Mouse (Mus musculus) heart, embryonic 15.5 days (tissue): ENCODE measurements around the gene Gns. TPM values are rescaled to one million over a fixed set of nuclear protein-coding genes. Genes with fewer than 3 reads are reported as not detected.
A peak's percentile ranks its signal among the peaks of the same experiment; 100 is the strongest.

ENCODE experiments used
- ATAC-seq: fragments of 200-750 bp; cut with Nextera tagmentation; replicated peaks from 2 replicates; pipeline ENCODE4 v1.8.0; 2017; ENCODE audit warnings: low read depth, moderate TSS enrichment; ENCODE audit not compliant: insufficient number of reproducible peaks, insufficient read depth, low FRiP score
- H3K27ac ChIP-seq: fragments of 300-500 bp; sonication (generic); 2 replicates; pipeline ENCODE4 v1.5.1; 2015; ENCODE audit warnings: mild to moderate bottlenecking, inconsistent platforms
- H3K27me3 ChIP-seq: fragments of 300-500 bp; sonication (generic); 2 replicates; pipeline ENCODE4 v1.6.1; 2015; ENCODE audit warnings: inconsistent platforms
- H3K36me3 ChIP-seq: fragments of 300-500 bp; sonication (generic); 2 replicates; pipeline ENCODE4 v1.6.1; 2015; ENCODE audit warnings: mild to moderate bottlenecking, inconsistent platforms
- H3K4me1 ChIP-seq: fragments of 300-500 bp; sonication (generic); replicated peaks from 2 replicates; pipeline ENCODE4 v1.6.1; 2015; ENCODE audit warnings: inconsistent platforms
- H3K4me2 ChIP-seq: fragments of 300-500 bp; sonication (generic); 2 replicates; pipeline ENCODE4 v1.6.1; 2015; ENCODE audit warnings: inconsistent platforms, mild to moderate bottlenecking, moderate library complexity
- H3K4me3 ChIP-seq: fragments of 300-500 bp; sonication (generic); 2 replicates; pipeline ENCODE4 v1.5.1; 2015; ENCODE audit warnings: mild to moderate bottlenecking, inconsistent platforms
- H3K9ac ChIP-seq: fragments of 300-500 bp; sonication (generic); 2 replicates; pipeline ENCODE4 v1.6.1; 2015; ENCODE audit warnings: mild to moderate bottlenecking, inconsistent platforms
- H3K9me3 ChIP-seq: fragments of 300-500 bp; sonication (generic); replicated peaks from 2 replicates; pipeline ENCODE4 v1.6.1; 2016; ENCODE audit warnings: inconsistent platforms
- WGBS: fragments of 180-500 bp; shearing (Covaris S2); methylation state at CpG from one replicate; pipeline ENCODE4 v1.1.7; 2015; ENCODE audit warnings: mixed read lengths; 5-methylcytosine and 5-hydroxymethylcytosine counted together
- polyA plus RNA-seq: library from polyadenylated mRNA; unstranded; fragments of >200 nt; fragmentation: Nextera tagmentation; extraction: Ambion mirVana; gene quantifications from 2 replicates; pipeline ENCODE4 v1.2.1, GENCODE M21; 2015

Gns gene
- polyA plus RNA-seq, 1 experiment from 2014 or later, result 28.6 TPM

DNA sequence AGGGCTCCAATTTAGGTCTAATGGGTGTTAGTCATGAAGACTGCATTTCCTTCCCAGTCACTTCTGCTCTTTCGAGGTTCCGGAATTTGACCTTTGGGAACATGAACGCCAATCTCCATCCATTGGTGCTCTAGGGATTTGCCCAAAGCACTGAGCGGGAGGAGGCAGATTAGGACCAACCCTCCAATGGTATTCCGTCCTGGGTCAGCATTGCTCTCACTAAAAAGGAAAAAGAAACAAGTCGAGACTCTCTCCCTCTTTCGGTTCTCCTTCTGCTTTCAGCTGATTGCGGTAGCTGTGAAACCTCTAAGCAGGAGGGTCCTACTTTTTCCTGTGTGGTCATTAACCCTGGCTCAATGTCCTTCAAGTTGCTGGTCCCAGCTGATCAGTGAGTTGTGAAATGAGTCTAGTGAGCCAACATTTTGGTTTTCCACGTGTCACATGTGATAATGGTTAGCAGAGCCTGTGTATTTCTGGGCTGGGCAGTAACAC lies 937 bp downstream of the Gns start:
- Histone ChIP-seq H3K36me3 (0 out of 2 replicates have a peak, but pooled peaks cover 8% of the 10 kb centered on the region), H3K9me3 (no peaks in the 10 kb centered on the region), H3K27me3 (no peaks in the 10 kb centered on the region), H3K9ac (peak overlapping the region; percentile 89), H3K4me1 (peaks cover 22% of the 10 kb centered on the region), H3K4me3 (peak overlapping the region; percentile 93), H3K27ac (0 out of 2 replicates have a peak overlapping the region, but pooled peaks have one; percentile 78), H3K4me2 (peak overlapping the region; percentile 80)
- 11% methylated on average over 9 of the region's 9 CpGs for WGBS
- no peak for ATAC-seq

DNA sequence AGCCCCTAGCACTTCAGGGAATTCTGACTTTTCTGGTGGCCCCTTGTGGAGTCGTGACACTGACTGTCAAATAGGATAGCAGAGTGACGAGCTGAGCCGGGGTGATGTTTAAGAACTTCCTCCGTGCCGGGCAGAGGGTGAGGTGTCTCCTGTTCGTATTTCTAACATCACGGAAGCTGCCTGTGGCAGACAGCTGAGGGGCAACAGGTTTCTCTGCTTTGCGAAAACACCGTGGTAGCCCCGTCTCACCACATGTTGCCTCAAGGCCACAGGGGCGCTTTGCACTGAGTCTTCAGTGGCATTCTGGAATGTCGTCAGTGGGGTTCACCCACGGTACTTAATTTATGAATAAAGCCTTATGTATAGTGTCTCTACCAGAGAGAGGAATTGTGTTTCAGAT lies 2.4 kb downstream of the Gns start:
- H3K36me3 ChIP-seq, result 0 out of 2 replicates have a peak, but pooled peaks cover 14% of the 10 kb centered on the region
- no peak overlapping the region for H3K9ac ChIP-seq
- no peaks in the 10 kb centered on the region for H3K9me3 ChIP-seq
- H3K27me3 ChIP-seq, result no peaks in the 10 kb centered on the region
- H3K4me2 ChIP-seq, result no peak overlapping the region
- H3K4me1 ChIP-seq, result peaks cover 22% of the 10 kb centered on the region
- H3K4me3 ChIP-seq, result no peak overlapping the region
- no peak overlapping the region for H3K27ac ChIP-seq
- ATAC-seq, result no peak
- WGBS, result 80% methylated on average over 13 of the region's 13 CpGs

DNA sequence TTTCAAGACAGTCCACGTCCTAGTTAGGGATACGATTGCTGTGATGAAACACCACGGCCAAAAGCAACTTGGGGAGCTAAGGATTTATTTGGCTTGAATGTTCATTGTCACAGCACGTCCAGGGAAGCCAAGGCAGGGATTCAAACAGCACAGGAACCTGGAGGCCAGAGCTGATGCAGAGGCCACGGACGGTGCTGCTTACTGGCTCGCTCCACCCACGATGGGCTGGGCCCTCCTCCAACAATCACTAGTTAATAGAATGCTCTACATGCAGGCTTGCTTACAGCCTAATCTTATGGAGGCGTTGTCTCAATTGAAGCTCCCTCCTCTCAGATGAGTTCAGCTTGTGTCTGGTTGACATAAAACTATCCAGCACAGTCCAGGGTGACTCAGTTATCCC lies 2.9 kb downstream of the Gns start:
- Histone ChIP-seq H3K4me2 (no peak overlapping the region), H3K27me3 (no peaks in the 10 kb centered on the region), H3K27ac (no peak overlapping the region), H3K4me3 (no peak overlapping the region), H3K9me3 (no peaks in the 10 kb centered on the region), H3K4me1 (peaks cover 22% of the 10 kb centered on the region), H3K36me3 (0 out of 2 replicates have a peak, but pooled peaks cover 14% of the 10 kb centered on the region), H3K9ac (no peak overlapping the region)
- no peak for ATAC-seq
- WGBS, result 83% methylated on average over 9 of the region's 9 CpGs

DNA sequence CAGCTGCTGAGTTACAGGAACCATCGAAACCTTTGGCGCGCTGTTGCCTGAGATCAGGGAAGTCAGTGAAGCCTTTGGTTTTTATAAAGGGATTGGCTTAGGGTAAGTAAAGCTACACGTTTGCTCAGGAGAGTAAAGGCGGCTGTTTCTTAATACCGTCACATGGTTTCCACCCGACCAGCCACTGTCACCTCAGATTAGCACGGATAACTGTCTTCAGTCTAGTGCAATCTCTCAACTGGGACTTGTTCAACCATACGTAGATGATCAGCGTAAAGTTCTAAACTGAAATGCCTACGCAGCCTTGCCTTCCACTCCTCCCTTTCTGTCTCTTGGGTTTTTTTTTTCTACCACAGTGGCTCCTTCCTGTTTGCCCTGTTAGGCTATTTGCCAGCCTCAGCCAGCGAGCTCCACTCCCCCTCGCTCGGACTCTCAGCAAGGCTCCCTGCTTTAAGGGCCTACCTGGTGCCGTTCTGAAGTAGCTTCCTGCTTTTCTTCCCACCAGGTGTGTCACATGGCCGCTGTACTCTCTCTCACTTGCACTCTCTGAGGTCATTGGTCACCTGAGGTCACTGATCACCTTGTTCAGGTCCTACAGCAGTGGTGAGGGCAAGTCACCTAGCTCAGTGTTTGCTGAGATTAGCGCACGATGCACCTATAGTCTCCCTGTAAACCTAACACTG lies 4.0 kb downstream of the Gns start:
- Histone ChIP-seq H3K4me3 (no peak overlapping the region), H3K9me3 (no peaks in the 10 kb centered on the region), H3K4me2 (no peak overlapping the region), H3K36me3 (peaks cover 14% of the 10 kb centered on the region; the same call in 1 of the 2 replicates), H3K4me1 (peaks cover 22% of the 10 kb centered on the region), H3K27me3 (no peaks in the 10 kb centered on the region), H3K27ac (no peak overlapping the region), H3K9ac (no peak overlapping the region)
- no peak for ATAC-seq
- WGBS, result 87% methylated on average over 18 of the region's 18 CpGs

DNA sequence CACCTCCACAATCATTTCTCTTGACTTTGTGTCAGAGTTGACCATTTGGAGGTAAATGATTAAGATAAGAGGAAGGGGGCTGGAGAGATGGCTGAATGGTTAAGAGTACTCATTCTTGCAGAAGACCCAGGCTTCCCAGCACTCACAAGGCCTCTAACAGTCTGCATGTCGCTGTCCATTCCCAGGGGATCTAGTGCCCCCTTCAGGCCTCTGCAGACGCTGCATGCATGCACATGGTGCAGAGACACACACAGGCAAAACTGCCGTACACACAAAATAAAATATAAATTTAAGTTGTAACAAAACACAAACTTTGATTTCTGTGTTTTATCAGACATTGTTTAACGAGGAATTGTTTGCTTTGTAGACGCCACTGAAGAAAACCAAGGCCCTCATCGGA lies 5.9 kb downstream of the Gns start:
- no peak for ATAC-seq
- whole genome bisulfite sequencing, result 93% methylated on average over 6 of the region's 6 CpGs
- H3K36me3 ChIP-seq, result peaks cover 25% of the 10 kb centered on the region; the same call in 1 of the 2 replicates

DNA sequence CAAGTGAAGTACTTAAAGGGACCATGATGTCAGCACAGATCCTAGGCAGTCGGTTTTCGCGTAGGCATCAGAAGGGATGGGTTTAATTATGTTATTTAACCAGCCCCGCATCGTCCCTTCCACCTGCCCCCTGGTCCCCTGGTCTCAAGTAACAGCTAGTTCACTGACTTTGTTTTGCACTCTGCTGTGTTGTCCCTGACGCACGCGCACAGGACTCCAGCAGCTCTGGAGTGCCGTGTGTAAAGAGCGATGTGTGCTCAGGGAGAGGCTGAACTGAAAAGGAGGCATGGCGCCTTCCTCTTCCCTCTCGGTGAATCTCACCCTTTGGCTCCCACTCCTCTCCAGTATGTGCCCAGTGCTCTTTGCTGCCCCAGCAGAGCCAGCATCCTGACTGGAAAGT lies 9.1 kb downstream of the Gns start:
- WGBS, result 85% methylated on average over 12 of the region's 12 CpGs
- no peaks in the 10 kb centered on the region for H3K27me3 ChIP-seq
- peaks cover 54% of the 10 kb centered on the region for H3K36me3 ChIP-seq
- H3K4me3 ChIP-seq, result no peak overlapping the region
- no peaks in the 10 kb centered on the region for H3K9me3 ChIP-seq
- no peak overlapping the region for H3K27ac ChIP-seq
- no peaks in the 10 kb centered on the region for H3K4me1 ChIP-seq
- ATAC-seq, result no peak
- H3K4me2 ChIP-seq, result no peak overlapping the region
- H3K9ac ChIP-seq, result no peak overlapping the region

More for the DNA sequence above, 5.9 kb downstream of the Gns start:
- Histone ChIP-seq H3K9ac (no peak overlapping the region), H3K4me1 (peaks cover 12% of the 10 kb centered on the region), H3K27ac (no peak overlapping the region), H3K4me3 (no peak overlapping the region), H3K4me2 (no peak overlapping the region), H3K9me3 (no peaks in the 10 kb centered on the region), H3K27me3 (no peaks in the 10 kb centered on the region)

DNA sequence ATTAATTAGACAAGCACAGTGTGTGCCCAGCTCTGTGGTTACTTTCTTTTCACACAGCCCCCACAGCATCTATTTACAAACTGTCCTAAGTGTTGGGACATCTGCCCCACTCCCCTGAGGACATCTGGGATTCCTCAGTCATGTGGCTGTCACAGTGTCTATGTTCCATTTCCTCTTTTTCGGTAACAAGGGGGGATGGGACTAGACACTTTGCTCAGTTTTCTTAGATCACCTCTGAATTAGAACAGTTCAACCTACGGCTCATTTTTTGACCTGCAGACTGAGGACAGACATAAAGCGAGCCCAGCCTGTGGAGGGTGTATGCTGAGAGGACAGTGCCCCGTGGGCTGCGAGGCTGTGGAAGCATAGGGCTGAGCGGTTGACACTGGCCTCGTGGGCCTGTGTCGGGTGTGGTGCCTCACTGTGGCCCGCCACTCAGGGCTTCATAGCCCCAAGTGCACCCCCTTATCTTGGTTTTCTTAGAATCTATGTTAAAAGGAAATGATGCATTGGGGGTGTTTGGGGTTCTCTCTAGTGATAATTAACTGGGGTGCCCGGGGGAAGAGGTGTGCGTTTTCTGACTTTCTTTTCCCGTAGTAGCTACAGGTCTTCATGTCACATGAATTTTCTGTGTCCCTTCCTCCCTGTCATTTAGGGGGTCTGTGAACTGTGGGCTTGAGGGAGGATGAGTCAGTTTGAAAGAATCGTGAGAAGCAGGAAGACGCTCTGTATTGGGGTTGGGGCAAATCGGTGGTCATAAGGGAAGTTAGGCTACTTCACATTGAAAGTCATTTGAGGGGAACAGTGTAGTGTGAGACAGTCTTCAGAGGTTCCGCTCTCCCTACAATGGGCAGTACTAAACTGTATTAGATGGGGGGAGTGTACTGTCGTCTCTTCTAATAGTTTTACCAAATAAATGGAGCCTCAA lies 10.1 kb downstream of the Gns start:
- no peaks in the 10 kb centered on the region for H3K4me1 ChIP-seq
- no peak overlapping the region for H3K9ac ChIP-seq
- no peak overlapping the region for H3K4me3 ChIP-seq
- no peak for ATAC-seq
- H3K9me3 ChIP-seq, result no peaks in the 10 kb centered on the region
- H3K36me3 ChIP-seq, result peaks cover 64% of the 10 kb centered on the region
- 77% methylated on average over 17 of the region's 17 CpGs for WGBS
- no peak overlapping the region for H3K4me2 ChIP-seq
- no peaks in the 10 kb centered on the region for H3K27me3 ChIP-seq
- no peak overlapping the region for H3K27ac ChIP-seq

DNA sequence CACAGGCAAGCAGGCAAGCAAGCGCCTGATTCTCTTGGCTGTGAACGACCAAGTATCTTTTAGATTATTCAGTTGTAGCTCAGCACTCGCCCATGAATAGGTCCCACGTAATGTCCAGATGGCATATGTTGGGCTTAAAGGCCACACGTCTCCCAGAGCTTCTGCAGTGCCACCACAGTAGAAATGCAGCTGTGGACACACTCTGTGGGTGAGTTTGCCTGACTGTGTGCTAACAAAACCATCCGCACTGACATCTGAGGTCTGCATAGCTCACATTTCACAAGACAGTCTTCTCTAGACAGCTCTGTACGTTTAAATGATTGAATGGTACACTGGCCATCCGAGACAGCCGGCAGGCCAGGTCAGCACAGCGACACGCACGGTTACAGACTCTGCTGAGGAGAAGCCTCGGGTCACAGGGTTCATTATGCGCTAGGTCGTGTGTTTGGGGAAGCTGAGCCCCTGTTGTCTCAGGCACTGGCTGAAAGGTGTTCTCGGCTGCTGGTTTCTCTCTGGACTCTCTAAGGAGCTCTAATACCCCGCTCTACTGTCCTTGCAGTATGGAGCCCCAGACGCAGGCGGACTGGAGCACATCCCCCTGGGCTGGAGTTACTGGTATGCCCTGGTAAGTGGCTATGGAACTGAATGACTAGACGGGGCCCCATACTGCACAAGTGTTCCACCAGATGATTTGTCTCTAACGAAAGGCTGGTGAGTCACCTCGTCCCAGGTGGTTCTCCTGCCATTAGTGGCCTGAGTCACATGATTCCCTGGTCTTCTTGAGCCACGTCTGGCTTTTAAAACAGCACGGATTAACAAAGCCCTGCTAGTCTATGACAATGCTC lies 11.0 kb downstream of the Gns start:
- Histone ChIP-seq H3K27me3 (no peaks in the 10 kb centered on the region), H3K36me3 (peaks cover 64% of the 10 kb centered on the region), H3K9me3 (no peaks in the 10 kb centered on the region), H3K4me1 (no peaks in the 10 kb centered on the region), H3K27ac (no peak overlapping the region), H3K4me2 (no peak overlapping the region), H3K4me3 (no peak overlapping the region), H3K9ac (no peak overlapping the region)
- ATAC-seq, result no peak
- WGBS, result 72% methylated on average over 24 of the region's 24 CpGs

DNA sequence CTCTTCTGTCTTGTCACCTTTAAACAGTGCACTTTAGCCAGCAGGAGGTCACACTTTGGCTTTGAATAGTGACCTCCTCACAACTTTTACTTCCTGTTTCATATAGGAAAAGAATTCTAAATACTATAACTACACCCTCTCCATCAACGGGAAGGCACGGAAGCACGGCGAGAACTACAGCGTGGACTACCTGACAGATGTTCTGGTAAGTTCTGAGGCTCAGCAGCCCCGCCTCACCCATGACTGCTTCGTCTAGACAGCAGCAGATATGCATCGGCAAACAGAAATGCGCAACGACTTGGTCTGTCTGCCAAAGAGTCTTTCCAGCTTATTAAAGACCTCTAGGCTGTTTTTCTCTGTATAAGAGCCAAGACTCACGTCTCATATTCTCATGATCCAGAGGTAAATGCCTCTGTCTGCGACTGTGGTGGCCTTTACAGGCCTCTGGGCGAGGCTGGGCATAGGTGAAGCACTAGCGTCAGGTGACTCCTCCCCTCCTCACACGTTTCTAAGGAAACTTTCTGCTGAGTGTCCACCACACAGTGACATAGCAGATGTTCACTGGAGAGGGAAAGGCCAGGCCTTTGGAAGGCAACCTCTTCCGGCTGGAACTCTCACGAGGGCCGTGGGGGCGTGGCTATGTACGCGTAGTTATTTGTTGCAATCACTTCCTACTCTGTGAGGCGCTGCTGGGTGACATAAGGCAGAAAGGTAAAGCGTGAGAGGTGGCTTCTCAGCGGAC lies 11.8 kb downstream of the Gns start:
- Histone ChIP-seq H3K9me3 (no peaks in the 10 kb centered on the region), H3K36me3 (peaks cover 66% of the 10 kb centered on the region), H3K9ac (no peak overlapping the region), H3K27me3 (no peaks in the 10 kb centered on the region), H3K4me2 (no peak overlapping the region), H3K4me3 (no peak overlapping the region), H3K4me1 (no peaks in the 10 kb centered on the region), H3K27ac (no peak overlapping the region)
- WGBS, result 85% methylated on average over 24 of the region's 24 CpGs
- no peak for ATAC-seq

DNA sequence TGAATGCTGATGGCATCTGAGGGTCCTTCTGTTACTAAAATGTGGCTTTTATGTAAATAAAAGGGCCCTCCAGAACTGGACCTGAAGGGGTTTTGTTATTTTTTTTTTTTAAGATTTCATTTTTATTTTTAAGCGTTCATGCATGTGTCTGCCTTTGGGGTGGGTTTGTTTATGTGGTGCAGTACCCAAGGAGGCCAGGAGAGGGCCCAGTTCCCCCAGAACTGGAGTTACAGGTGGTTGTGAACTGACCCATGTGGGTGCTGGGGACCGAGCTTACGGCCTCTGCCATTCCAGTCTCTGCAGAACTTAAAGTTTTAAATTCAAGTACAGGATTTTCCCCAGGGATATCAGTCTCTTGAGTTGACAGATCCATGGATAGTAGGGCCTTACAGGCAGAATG lies 14.5 kb downstream of the Gns start:
- Histone ChIP-seq H3K9me3 (no peaks in the 10 kb centered on the region), H3K4me3 (no peak overlapping the region), H3K36me3 (peaks cover 79% of the 10 kb centered on the region), H3K9ac (no peak overlapping the region), H3K27me3 (no peaks in the 10 kb centered on the region), H3K27ac (no peak overlapping the region), H3K4me2 (no peak overlapping the region), H3K4me1 (0 out of 2 replicates have a peak, but pooled peaks cover 5% of the 10 kb centered on the region)
- ATAC-seq, result no peak
- WGBS, result 96% methylated on average over 3 of the region's 3 CpGs
